Mouse (Mus musculus): ENCODE measurements at regions not wholly inside any gene's neighbourhood (a gene's known extent, or its start where the extent isn't known, plus 50 kb on each side); places are given as distances from the start of the nearest gene placed in this dataset.

DNA sequence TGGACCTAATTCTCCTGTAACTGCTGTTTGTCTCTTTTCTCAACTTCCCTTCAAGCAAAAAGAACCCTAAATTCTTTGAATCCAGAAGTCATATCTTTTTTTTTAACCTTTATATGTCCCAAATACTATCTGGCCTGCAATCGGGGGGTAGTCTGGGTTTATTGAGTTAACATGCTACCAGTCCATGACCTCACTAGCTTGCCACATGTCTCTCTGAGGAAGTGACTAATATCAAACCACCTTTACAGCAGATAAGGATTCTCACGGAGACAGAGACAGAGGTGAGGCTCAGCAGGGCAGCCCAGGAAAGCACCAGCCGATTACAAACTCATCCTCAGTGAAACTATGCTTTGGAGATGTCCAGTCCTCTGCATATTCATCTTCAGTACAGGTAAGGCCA, 179.2 kb downstream of the Dad1 start:
- no peak for TF ChIP-seq CTCF (IDR thresholded peaks at IDR 0.05; ENCODE audit: borderline replicate concordance, control insufficient read depth, extremely low read depth, insufficient read depth, low read length, poor library complexity)
- TF ChIP-seq POLR2A (IDR thresholded peaks at IDR 0.05; ENCODE audit: control insufficient read depth, extremely low read depth, insufficient read depth, low read length, poor library complexity) = no peak
